Mouse (Mus musculus): ENCODE data around the gene Gm13057. TPM values are rescaled to one million over a fixed set of nuclear protein-coding genes. Genes with fewer than 3 reads are reported as not detected.

Gm13057 gene
- not detected for polyA plus RNA-seq (2017; shearing (Covaris generic))

DNA sequence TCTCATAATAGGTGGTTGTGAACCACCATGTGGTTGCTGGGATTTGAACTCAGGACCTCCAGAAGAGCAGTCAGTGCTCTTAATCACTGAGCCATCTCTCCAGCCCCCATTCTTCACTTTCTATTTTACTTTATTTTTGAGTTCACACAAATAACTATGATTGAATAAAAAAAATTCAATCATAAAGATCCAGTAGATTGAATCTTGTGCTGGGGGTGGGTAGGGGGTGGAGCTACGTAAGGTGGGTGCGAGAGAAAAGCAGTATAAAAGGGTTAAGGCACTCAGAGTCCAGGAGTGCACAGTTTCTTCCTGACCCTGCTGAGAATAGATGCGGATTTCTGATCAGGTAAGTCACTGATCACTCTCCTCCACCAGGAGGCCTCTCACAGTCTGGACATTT, at the start of gene Gm13057, which contains the start of gene BC080695:
Gene Gm13057 (plus strand): TSS at position 310 of the 400 bp plus-strand sequence.
Gene BC080695 (plus strand): TSS at position 301 of the 400 bp plus-strand sequence.

GRCm38 (mm10) chr4:143511043-143511442, 40.5 kb upstream of the Gm13057 start, which contains the start of gene Gm13043:
TSS of gene Gm13043 (plus strand) at chr4:143511343.

DNA sequence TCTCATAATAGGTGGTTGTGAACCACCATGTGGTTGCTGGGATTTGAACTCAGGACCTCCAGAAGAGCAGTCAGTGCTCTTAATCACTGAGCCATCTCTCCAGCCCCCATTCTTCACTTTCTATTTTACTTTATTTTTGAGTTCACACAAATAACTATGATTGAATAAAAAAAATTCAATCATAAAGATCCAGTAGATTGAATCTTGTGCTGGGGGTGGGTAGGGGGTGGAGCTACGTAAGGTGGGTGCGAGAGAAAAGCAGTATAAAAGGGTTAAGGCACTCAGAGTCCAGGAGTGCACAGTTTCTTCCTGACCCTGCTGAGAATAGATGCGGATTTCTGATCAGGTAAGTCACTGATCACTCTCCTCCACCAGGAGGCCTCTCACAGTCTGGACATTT, 15.9 kb upstream of the Gm13057 start, which contains the start of gene Gm13040:
Gene Gm13040 (plus strand): TSS at position 301 of the 400 bp plus-strand sequence.

Other genes with a start within 250 kb of the Gm13057 start
- gene Lrrc38, start 202.0 kb upstream of the Gm13057 start, polyA plus RNA-seq (2017; shearing (Covaris generic)) = not detected
- not detected for gene Pramel1, start 157.3 kb upstream of the Gm13057 start, polyA plus RNA-seq (2017; shearing (Covaris generic))
- gene Pramef8, start 139.3 kb upstream of the Gm13057 start, polyA plus RNA-seq (2017; shearing (Covaris generic)) = 10 to 100 TPM; 27.7 to 37.0 TPM
- not detected for gene Oog4, start 101.4 kb upstream of the Gm13057 start, polyA plus RNA-seq (2017; shearing (Covaris generic))
- gene Gm13043, start 40.4 kb upstream of the Gm13057 start, polyA plus RNA-seq (2017; shearing (Covaris generic)) = not detected
- not detected for gene Gm13040, start 15.8 kb upstream of the Gm13057 start, polyA plus RNA-seq (2017; shearing (Covaris generic))
- gene BC080695, start within 50 bp of the Gm13057 start, polyA plus RNA-seq (2017; shearing (Covaris generic)) = under 1 TPM in 1 of 2 experiments, not detected in 1; 0.22 TPM
- gene Gm13083, start 63.3 kb downstream of the Gm13057 start, polyA plus RNA-seq (2017; shearing (Covaris generic)) = under 1 TPM in 1 of 2 experiments, not detected in 1; 0.11 TPM
- gene Gm13088, start 105.5 kb downstream of the Gm13057 start, polyA plus RNA-seq (2017; shearing (Covaris generic)) = not detected
- under 1 TPM in 1 of 2 experiments, not detected in 1; 0.12 TPM for gene Gm13089, start 151.0 kb downstream of the Gm13057 start, polyA plus RNA-seq (2017; shearing (Covaris generic))
- gene Gm13078, start 167.7 kb downstream of the Gm13057 start, polyA plus RNA-seq (2017; shearing (Covaris generic)) = under 1 TPM in 1 of 2 experiments, not detected in 1; 0.11 TPM
- gene Gm13023, start 237.6 kb downstream of the Gm13057 start, polyA plus RNA-seq (2017; shearing (Covaris generic)) = not detected